In genomic region chr8:127264691-127265470, GRCm38 (mm10) we compare ENCODE assay signal across 30 mouse cellular contexts.
DNase-seq lines count a peak whose midpoint lies in the region; ATAC-seq and TF ChIP-seq lines count a peak whose summit lies in the region.
"Had no signal": no experiment of that assay in that cellular context is flagged by ENCODE, and none has a peak within 500 bp of the region (broad histone marks: within the 10 kb centered on the region; RNA-seq: fewer than 3 reads in every experiment).

No protein-coding gene starts in this region.

- WGBS in liver, embryonic 14.5 days (ENCODE audit: insufficient replicate concordance) = 59% methylated on average over 8 of the region's 8 CpGs
- WGBS in liver, postnatal 0 days (ENCODE audit: insufficient replicate concordance) = 70% methylated on average over 8 of the region's 8 CpGs

- H3K9me3 ChIP-seq in liver, embryonic 14.5 days (ENCODE audit: control insufficient read depth, low read length) = no peaks in the 10 kb centered on the region
- H3K9me3 ChIP-seq in liver, postnatal 0 days (ENCODE audit: low read length) = no peaks in the 10 kb centered on the region
- H3K9me3 ChIP-seq: hindbrain, embryonic 15.5 days; neural tube, embryonic 12.5 days had no signal

- no peak overlapping the region for H3K4me3 ChIP-seq in liver, embryonic 14.5 days (ENCODE audit: insufficient read depth in 1 of 2, low read depth in 2 of 2, low read length in 2 of 2)
- H3K4me3 ChIP-seq in liver, postnatal 0 days (ENCODE audit: low read depth, low read length) = no peak overlapping the region
- H3K4me3 ChIP-seq: heart, embryonic 12.5 days; hindbrain, embryonic 10.5 days; hindbrain, embryonic 15.5 days; neural tube, embryonic 12.5 days had no signal

- no peak overlapping the region for H3K9ac ChIP-seq in liver, embryonic 14.5 days (replicated peaks)
- no peak overlapping the region for H3K9ac ChIP-seq in liver, postnatal 0 days (replicated peaks)
- H3K9ac ChIP-seq: heart, embryonic 12.5 days; hindbrain, embryonic 15.5 days; neural tube, embryonic 12.5 days had no signal

- peak; percentile 70 for DNase-seq in heart, adult 11 months
- no peak for DNase-seq in heart, postnatal 36 days
- no peak for DNase-seq in liver, embryonic 14.5 days (ENCODE audit: low read depth in 3 of 3, low spot score in 3 of 3)
- DNase-seq in liver, postnatal 0 days = no peak
- DNase-seq in adrenal gland, postnatal 25 days = peak; percentile 8
- DNase-seq in gonadal fat pad, adult 2 months (ENCODE audit: low read depth) = peak; percentile 80
- no peak for DNase-seq in spleen, postnatal 4 days (ENCODE audit: low spot score in 2 of 2)
- DNase-seq: B cell, adult 2 months; cerebellum, adult 11-12 months; cerebellum, postnatal 10 days; gastrocnemius, postnatal 14 days; heart, adult 18-20 months; heart, postnatal 10 days; kidney, adult 18-20 months; kidney, postnatal 4 days; layer of hippocampus, postnatal 36 days; left cerebral cortex, postnatal 4 days; liver; lung, adult 2 months; lung, postnatal 14 days; right cerebral cortex, postnatal 4 days; thymus, postnatal 4 days had no signal

- TF ChIP-seq EP300 in liver, embryonic 14.5 days (IDR thresholded peaks at IDR 0.05; ENCODE audit: low read depth) = no peak
- no peak for TF ChIP-seq EP300 in liver, postnatal 0 days (IDR thresholded peaks at IDR 0.05; ENCODE audit: low read depth)

- no peak overlapping the region for H3K27ac ChIP-seq in liver, embryonic 14.5 days
- H3K27ac ChIP-seq in liver, postnatal 0 days (ENCODE audit: low read depth) = no peak overlapping the region
- H3K27ac ChIP-seq: hindbrain, embryonic 10.5 days; hindbrain, embryonic 15.5 days; neural tube, embryonic 12.5 days had no signal

- no peaks in the 10 kb centered on the region for H3K4me1 ChIP-seq in liver, embryonic 14.5 days (replicated peaks; ENCODE audit: control insufficient read depth in 2 of 2, insufficient read depth in 2 of 2, low read length in 1 of 2)
- peaks cover 3% of the 10 kb centered on the region; the same call in 1 of the 2 replicates for H3K4me1 ChIP-seq in liver, postnatal 0 days (ENCODE audit: insufficient read depth)

- no peak overlapping the region for H3K4me2 ChIP-seq in liver, embryonic 14.5 days (ENCODE audit: low read depth)
- no peak overlapping the region for H3K4me2 ChIP-seq in liver, postnatal 0 days (ENCODE audit: low read depth, low read length)
- H3K4me2 ChIP-seq: heart, embryonic 12.5 days; hindbrain, embryonic 15.5 days; neural tube, embryonic 12.5 days had no signal

- TF ChIP-seq CTCF in liver, embryonic 14.5 days (IDR thresholded peaks at IDR 0.05; ENCODE audit: low read depth) = no peak
- TF ChIP-seq CTCF in liver, postnatal 0 days (IDR thresholded peaks at IDR 0.05; ENCODE audit: low read depth) = no peak

- 0 out of 2 replicates have a peak, but pooled peaks have one; percentile 21 for ATAC-seq in liver, embryonic 14.5 days (ENCODE audit: insufficient read depth)
- no peak for ATAC-seq in liver, postnatal 0 days
- ATAC-seq: activated CD4-positive, CD25-positive, alpha-beta regulatory T cell, adult 4 months; forebrain, embryonic 14.5 days; inflammation-experienced regulatory T-cells, adult 6 months; midbrain, embryonic 16.5 days had no signal

- intact Hi-C loops in heart, postnatal 36 days (cut with DNase I) = loop anchor here (5.0 kb wide), 1 partner anchor 73 kb away; no protein-coding TSS in a partner anchor

- no peaks in the 10 kb centered on the region for H3K36me3 ChIP-seq in liver, embryonic 14.5 days (replicated peaks; ENCODE audit: control insufficient read depth, insufficient read depth, low read depth)
- H3K36me3 ChIP-seq in liver, postnatal 0 days (replicated peaks; ENCODE audit: insufficient read depth, low read length) = no peaks in the 10 kb centered on the region
- H3K36me3 ChIP-seq: heart, embryonic 12.5 days; hindbrain, embryonic 15.5 days; neural tube, embryonic 12.5 days had no signal

- no peaks in the 10 kb centered on the region for H3K27me3 ChIP-seq in liver, embryonic 14.5 days (ENCODE audit: control insufficient read depth, insufficient read depth, low read length)
- no peaks in the 10 kb centered on the region for H3K27me3 ChIP-seq in liver, postnatal 0 days (ENCODE audit: insufficient read depth, low read length)
- H3K27me3 ChIP-seq: heart, embryonic 12.5 days; hindbrain, embryonic 15.5 days had no signal

Comparison
In these comparisons a context has a peak if more than half of its experiments do, and no peak if none do; other contexts are left out.
1. DNase-seq: peak in heart, adult 11 months (single experiment), adrenal gland, postnatal 25 days (single experiment) and gonadal fat pad, adult 2 months (single experiment); none in heart, postnatal 36 days (0 of 2), liver, embryonic 14.5 days (0 of 3), liver, postnatal 0 days (single experiment) and spleen, postnatal 4 days (0 of 2).